13 mouse cellular contexts compared by ENCODE assay signal in the genomic region with DNA sequence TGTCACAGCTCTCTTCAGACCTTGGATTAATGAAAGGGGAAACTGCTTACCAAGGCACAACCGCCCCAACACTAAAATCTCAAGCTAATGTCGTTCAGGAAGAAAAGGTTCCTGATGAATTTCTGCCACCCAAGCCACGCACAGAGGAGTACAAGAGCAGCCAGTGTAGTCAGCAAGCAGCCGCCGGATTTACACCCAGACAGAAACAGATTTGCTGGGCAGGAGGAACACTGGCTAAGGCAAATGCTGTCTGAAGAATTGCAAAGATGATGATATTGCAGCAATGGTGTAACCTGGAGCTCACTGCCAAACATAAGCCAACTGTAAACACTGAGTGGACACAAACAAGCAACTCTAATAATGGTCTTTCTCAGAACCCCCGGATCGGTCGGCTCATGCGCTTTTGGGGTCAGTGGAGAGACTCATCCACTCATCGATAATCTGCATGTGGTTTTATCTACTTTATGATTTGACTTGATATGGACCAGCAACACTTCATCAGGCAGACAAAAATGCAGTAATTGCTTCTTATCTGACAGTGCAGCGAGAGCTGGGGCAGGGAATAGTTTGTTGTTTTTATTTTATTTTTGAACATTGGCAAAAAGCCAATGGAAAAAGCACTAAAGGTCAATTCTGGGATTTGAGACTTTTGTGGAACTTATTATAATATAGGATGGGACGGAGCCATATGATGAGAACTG.
"Had no signal": no experiment of that assay in that cellular context is flagged by ENCODE, and none has a peak within 500 bp of the region (broad histone marks: within the 10 kb centered on the region; RNA-seq: fewer than 3 reads in every experiment).

No protein-coding gene starts in this region.

- H3K27ac ChIP-seq: left cerebral cortex, adult 2 months; limb, embryonic 10.5 days; liver, embryonic 15.5 days; midbrain, embryonic 12.5 days; neural tube, embryonic 13.5 days; stomach, embryonic 15.5 days had no signal

- H3K4me2 ChIP-seq: liver, embryonic 11.5 days; liver, embryonic 15.5 days; midbrain, embryonic 12.5 days; neural tube, embryonic 13.5 days; stomach, embryonic 15.5 days had no signal

- H3K36me3 ChIP-seq: limb, embryonic 10.5 days; liver, embryonic 15.5 days; midbrain, embryonic 12.5 days; neural tube, embryonic 13.5 days; stomach, embryonic 15.5 days had no signal

- H3K27me3 ChIP-seq: liver, embryonic 15.5 days; midbrain, embryonic 12.5 days; neural tube, embryonic 13.5 days; stomach, embryonic 15.5 days had no signal

- H3K4me1 ChIP-seq: limb, embryonic 10.5 days; liver, embryonic 15.5 days; stomach, embryonic 15.5 days had no signal

- H3K4me3 ChIP-seq: left cerebral cortex, adult 2 months; limb, embryonic 10.5 days; liver, embryonic 15.5 days; midbrain, embryonic 12.5 days; neural tube, embryonic 13.5 days; stomach, embryonic 15.5 days had no signal

- H3K9ac ChIP-seq: liver, embryonic 15.5 days; midbrain, embryonic 12.5 days; neural tube, embryonic 13.5 days; stomach, embryonic 15.5 days had no signal

- H3K9me3 ChIP-seq: limb, embryonic 10.5 days; liver, embryonic 15.5 days; midbrain, embryonic 12.5 days; neural tube, embryonic 13.5 days; stomach, embryonic 15.5 days had no signal

- ATAC-seq: midbrain, embryonic 16.5 days had no signal

- DNase-seq: kidney, adult 8-10 months; kidney, postnatal 25 days; right cerebral cortex, postnatal 14 days; thymus, adult 2 months; thymus, postnatal 25 days had no signal
